Mouse (Mus musculus): Measurements from ENCODE around the gene Slc6a11.

Slc6a11 gene

GRCm38 (mm10) chr6:114266273-114266672, 135.2 kb downstream of the Slc6a11 start:
- in situ Hi-C loops (cut with MboI): no loop called here

GRCm38 (mm10) chr6:114267979-114268378, 136.9 kb downstream of the Slc6a11 start:
- in situ Hi-C loops (cut with MboI): no loop called here

DNA sequence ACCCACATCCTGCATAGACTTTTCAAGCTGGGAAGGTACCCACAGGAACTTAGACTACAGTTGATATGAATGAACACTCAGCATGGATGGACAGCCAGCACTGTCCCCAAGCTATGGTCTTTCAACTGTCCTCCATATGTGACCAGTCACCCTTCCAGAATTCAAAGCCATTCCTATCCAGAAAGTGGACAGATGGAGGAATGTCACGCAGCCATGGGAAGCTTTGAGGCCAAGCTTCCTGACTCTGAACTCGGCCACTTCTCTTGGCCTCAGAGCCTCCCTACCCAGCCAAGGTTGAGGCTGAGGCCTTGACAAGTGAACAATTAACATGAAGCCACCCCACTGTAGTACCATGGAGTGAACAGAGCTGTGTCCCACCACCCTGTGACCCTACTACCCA, 138.5 kb downstream of the Slc6a11 start:
- in situ Hi-C loops (cut with MboI): no loop called here

- in situ Hi-C loops (cut with MboI): no loop called here
Observed at GRCm38 (mm10) chr6:114270799-114271198, 139.8 kb downstream of the Slc6a11 start.

GRCm38 (mm10) chr6:114272279-114272678, 141.2 kb downstream of the Slc6a11 start:
- in situ Hi-C loops (cut with MboI): no loop called here

GRCm38 (mm10) chr6:114273997-114274728, 143.1 kb downstream of the Slc6a11 start:
- in situ Hi-C loops (cut with MboI): no loop called here

- in situ Hi-C loops (cut with MboI): no loop called here
Observed at GRCm38 (mm10) chr6:114275800-114276199, 144.8 kb downstream of the Slc6a11 start.

- in situ Hi-C loops (cut with MboI): no loop called here
Observed at GRCm38 (mm10) chr6:114282469-114283277, 151.6 kb downstream of the Slc6a11 start, which contains the start of gene Slc6a1. Gene Slc6a1, plus strand, starts transcription at chr6:114282635.

DNA sequence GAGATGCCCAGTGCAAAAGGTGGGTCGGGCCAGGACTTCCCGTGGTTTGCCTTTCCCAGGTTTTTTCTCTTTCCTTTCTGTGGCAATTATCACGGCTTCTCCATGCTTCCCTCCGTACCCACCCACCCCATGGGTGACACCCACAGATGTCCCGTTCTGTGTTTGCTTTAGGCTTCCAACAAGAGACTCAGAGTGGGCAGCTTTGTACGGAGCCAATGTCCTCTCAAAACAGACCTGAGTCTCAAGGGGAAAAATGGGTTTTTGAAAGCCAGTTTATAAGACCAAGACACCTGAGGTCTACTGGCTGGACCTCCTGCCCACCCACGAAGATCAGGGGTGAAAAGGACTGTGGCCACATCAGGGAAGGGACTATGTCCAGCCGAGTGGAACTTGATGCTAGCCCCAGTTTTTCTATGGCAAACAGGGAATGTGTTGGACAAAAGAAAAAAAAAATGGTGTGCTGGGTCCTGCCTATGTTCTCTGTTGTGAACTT, 152.3 kb downstream of the Slc6a11 start:
- in situ Hi-C loops (cut with MboI): no loop called here

DNA sequence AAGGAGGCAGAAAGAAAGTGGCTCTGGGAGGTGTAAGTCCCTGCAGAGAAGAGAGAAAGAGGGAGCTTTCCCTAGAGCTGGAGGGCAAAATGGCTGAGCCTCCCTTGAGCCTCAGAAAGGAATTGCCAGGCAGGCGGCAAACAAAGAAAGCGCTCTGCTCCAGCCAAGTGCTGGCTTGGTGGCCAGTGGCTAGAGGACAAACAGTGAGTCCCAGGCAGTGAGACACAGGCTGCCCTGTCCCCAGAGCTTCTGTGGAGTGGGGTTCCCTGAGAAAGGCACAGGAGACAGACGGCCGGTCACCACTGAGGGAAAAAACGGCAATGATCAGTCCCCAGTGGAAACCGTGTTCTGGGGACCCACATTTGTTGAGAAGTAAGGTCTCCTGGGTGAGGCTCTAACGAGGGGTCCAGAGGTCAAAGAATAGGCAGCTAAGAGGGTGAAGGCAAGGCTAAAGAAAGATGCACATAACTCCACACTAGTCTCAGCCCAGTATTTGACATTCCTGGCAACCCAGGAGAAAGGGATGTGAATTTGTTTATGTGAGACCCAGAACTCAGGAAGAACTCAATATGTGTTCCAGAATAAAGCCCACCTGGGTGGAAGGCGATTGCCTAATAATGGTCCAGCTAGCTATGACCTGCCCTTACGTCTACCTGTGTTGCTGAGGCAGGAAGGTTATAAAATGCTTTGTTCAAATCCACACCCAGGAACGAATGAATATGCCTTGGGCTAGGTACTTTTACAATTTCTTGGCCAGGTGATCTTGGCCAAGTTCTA, 153.1 kb downstream of the Slc6a11 start:
- in situ Hi-C loops (cut with MboI): no loop called here

GRCm38 (mm10) chr6:114285424-114285823, 154.4 kb downstream of the Slc6a11 start:
- in situ Hi-C loops (cut with MboI): no loop called here

DNA sequence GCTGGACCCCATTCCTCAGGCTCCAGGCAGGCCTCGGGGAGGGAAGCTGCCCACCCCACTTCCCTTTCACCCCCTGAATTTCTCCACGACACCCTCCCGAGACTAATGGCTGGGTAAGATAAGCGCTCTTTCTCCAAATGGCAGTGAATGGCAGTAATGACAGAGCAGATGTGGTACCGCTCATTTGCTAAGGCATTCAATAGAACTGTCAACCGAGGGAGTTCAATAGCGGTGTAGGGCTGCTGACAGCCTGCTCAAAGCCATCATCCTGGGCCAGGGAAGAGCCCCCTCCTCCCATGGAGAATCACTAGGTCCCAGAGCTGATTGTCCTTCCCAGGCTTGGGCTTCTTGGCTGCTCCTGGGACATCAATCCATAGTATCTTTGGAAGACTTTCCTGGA, 158.1 kb downstream of the Slc6a11 start:
- in situ Hi-C loops (cut with MboI): no loop called here

GRCm38 (mm10) chr6:114290184-114290583, 159.1 kb downstream of the Slc6a11 start:
- in situ Hi-C loops (cut with MboI): no loop called here

GRCm38 (mm10) chr6:114290929-114291328, 159.9 kb downstream of the Slc6a11 start:
- in situ Hi-C loops (cut with MboI): no loop called here

GRCm38 (mm10) chr6:114291396-114291795, 160.4 kb downstream of the Slc6a11 start:
- in situ Hi-C loops (cut with MboI): no loop called here

DNA sequence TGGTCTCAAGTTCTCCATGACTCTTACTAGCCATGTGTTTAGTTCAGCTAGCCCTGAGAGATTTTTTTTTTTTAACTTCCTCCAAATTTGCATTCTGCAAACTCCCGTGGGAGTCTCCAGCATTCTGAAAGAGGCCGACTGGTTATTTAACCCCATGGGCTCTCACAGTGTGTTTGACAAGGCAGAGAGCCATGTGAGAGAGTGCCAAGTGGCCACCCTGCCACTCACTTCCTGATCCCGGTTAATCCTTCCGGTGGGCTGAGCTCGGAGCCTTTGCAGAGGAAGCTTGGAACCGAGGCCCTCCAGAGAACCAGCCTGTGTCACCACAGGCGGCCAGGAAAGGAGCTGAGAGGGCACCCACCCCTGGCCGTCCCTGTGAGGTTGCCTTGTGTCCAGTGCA, 162.5 kb downstream of the Slc6a11 start:
- in situ Hi-C loops (cut with MboI): no loop called here

- in situ Hi-C loops (cut with MboI): no loop called here
Observed at GRCm38 (mm10) chr6:114295086-114295485, 164.0 kb downstream of the Slc6a11 start.

- in situ Hi-C loops (cut with MboI): no loop called here
Observed at GRCm38 (mm10) chr6:114297260-114298002, 166.4 kb downstream of the Slc6a11 start.

Data from mature B cell (primary cell).